20 mouse cellular contexts compared by ENCODE assay signal in genomic region chr4:93584328-93584727, GRCm38 (mm10).
DNase-seq lines count a peak whose midpoint lies in the region; ATAC-seq and TF ChIP-seq lines count a peak whose summit lies in the region.
"Had no signal": no experiment of that assay in that cellular context is flagged by ENCODE, and none has a peak within 500 bp of the region (broad histone marks: within the 10 kb centered on the region; RNA-seq: fewer than 3 reads in every experiment).

No protein-coding gene starts in this region.

- H3K36me3 ChIP-seq in hindbrain, embryonic 11.5 days (ENCODE audit: control insufficient read depth, insufficient read depth, low read length) = no peaks in the 10 kb centered on the region
- no peaks in the 10 kb centered on the region for H3K36me3 ChIP-seq in hindbrain, embryonic 10.5 days
- no peaks in the 10 kb centered on the region for H3K36me3 ChIP-seq in G1E (replicated peaks)
- H3K36me3 ChIP-seq in liver, embryonic 15.5 days (replicated peaks) = no peaks in the 10 kb centered on the region
- no peaks in the 10 kb centered on the region for H3K36me3 ChIP-seq in kidney, embryonic 15.5 days
- H3K36me3 ChIP-seq: embryonic facial prominence, embryonic 15.5 days; forebrain, embryonic 10.5 days had no signal

- H3K9ac ChIP-seq in hindbrain, embryonic 11.5 days (ENCODE audit: low read depth, low read length) = no peak overlapping the region
- H3K9ac ChIP-seq in liver, embryonic 15.5 days = peak overlapping the region; percentile 21; the same call in 1 of the 2 replicates
- no peak overlapping the region for H3K9ac ChIP-seq in kidney, embryonic 15.5 days
- H3K9ac ChIP-seq: embryonic facial prominence, embryonic 15.5 days; hindbrain, embryonic 14.5 days had no signal

- no peak overlapping the region for H3K27ac ChIP-seq in hindbrain, embryonic 11.5 days (ENCODE audit: low read depth, low read length)
- no peak overlapping the region for H3K27ac ChIP-seq in hindbrain, embryonic 10.5 days
- H3K27ac ChIP-seq in liver, embryonic 15.5 days (replicated peaks) = peak overlapping the region; percentile 94
- no peak overlapping the region for H3K27ac ChIP-seq in kidney, embryonic 15.5 days
- H3K27ac ChIP-seq: embryonic facial prominence, embryonic 15.5 days; forebrain, embryonic 10.5 days; gastrocnemius, adult 2 months; hindbrain, embryonic 14.5 days had no signal

- H3K9me3 ChIP-seq in hindbrain, embryonic 11.5 days (ENCODE audit: control insufficient read depth, low read length) = no peaks in the 10 kb centered on the region
- no peaks in the 10 kb centered on the region for H3K9me3 ChIP-seq in hindbrain, embryonic 10.5 days
- H3K9me3 ChIP-seq in G1E (replicated peaks) = no peaks in the 10 kb centered on the region
- H3K9me3 ChIP-seq in liver, embryonic 15.5 days (replicated peaks) = no peaks in the 10 kb centered on the region
- 0 out of 2 replicates have a peak, but pooled peaks cover 3% of the 10 kb centered on the region for H3K9me3 ChIP-seq in kidney, embryonic 15.5 days (replicated peaks)
- H3K9me3 ChIP-seq: embryonic facial prominence, embryonic 15.5 days had no signal

- H3K4me2 ChIP-seq in hindbrain, embryonic 11.5 days (replicated peaks; ENCODE audit: low read depth, low read length) = no peak overlapping the region
- peak overlapping the region; percentile 64 for H3K4me2 ChIP-seq in liver, embryonic 15.5 days
- H3K4me2 ChIP-seq in kidney, embryonic 15.5 days = no peak overlapping the region
- H3K4me2 ChIP-seq: embryonic facial prominence, embryonic 15.5 days; hindbrain, embryonic 14.5 days had no signal

- H3K4me1 ChIP-seq in hindbrain, embryonic 11.5 days (replicated peaks; ENCODE audit: control insufficient read depth, insufficient read depth, low read length) = no peaks in the 10 kb centered on the region
- no peaks in the 10 kb centered on the region for H3K4me1 ChIP-seq in hindbrain, embryonic 10.5 days (replicated peaks)
- peaks cover 28% of the 10 kb centered on the region for H3K4me1 ChIP-seq in G1E (ENCODE audit: insufficient read depth, low read depth, low read length)
- peaks cover 38% of the 10 kb centered on the region for H3K4me1 ChIP-seq in liver, embryonic 15.5 days (replicated peaks)
- H3K4me1 ChIP-seq in kidney, embryonic 15.5 days = no peaks in the 10 kb centered on the region
- H3K4me1 ChIP-seq: embryonic facial prominence, embryonic 15.5 days; forebrain, embryonic 10.5 days had no signal

- DNase-seq in hindbrain, embryonic 11.5 days (ENCODE audit: low spot score) = no peak
- no peak for DNase-seq in hindbrain, embryonic 10.5 days (ENCODE audit: low spot score)
- peak; percentile 1 for DNase-seq in G1E (ENCODE audit: low spot score)
- DNase-seq in cerebellum, postnatal 25 days = no peak
- no peak for DNase-seq in layer of hippocampus, adult 11-12 months (ENCODE audit: low spot score)
- DNase-seq: adrenal gland, postnatal 10 days; cerebellum, adult 11 months; cerebellum, adult 9-10 months; embryo, embryonic 11 days; gastrocnemius, adult 2 months; gastrocnemius, postnatal 25 days; heart, postnatal 10 days; heart, postnatal 4 days had no signal

- 0 out of 2 replicates have a peak, but pooled peaks have one; percentile 19 for ATAC-seq in hindbrain, embryonic 11.5 days (ENCODE audit: low FRiP score)
- no peak for ATAC-seq in G1E (ENCODE audit: extremely low read depth, insufficient number of reproducible peaks, low FRiP score, poor library complexity, severe bottlenecking)
- ATAC-seq in common myeloid progenitor, adult 5-6 weeks (replicated peaks; ENCODE audit: low read depth, poor library complexity, severe bottlenecking) = 0 out of 2 replicates have a peak, but pooled peaks have one; percentile 39
- 0 out of 2 replicates have a peak, but pooled peaks have one; percentile 22 for ATAC-seq in liver, embryonic 15.5 days (ENCODE audit: insufficient read depth)
- no peak; the same call in 1 of the 2 replicates for ATAC-seq in kidney, embryonic 15.5 days (replicated peaks; ENCODE audit: low FRiP score)
- ATAC-seq: forebrain, embryonic 14.5 days had no signal

- WGBS in hindbrain, embryonic 11.5 days = 86% methylated on average over 1 of the region's 1 CpGs
- WGBS in hindbrain, embryonic 10.5 days = 77% methylated on average over 1 of the region's 1 CpGs
- 39% methylated on average over 1 of the region's 1 CpGs for WGBS in liver, embryonic 15.5 days (ENCODE audit: insufficient replicate concordance)
- WGBS in kidney, embryonic 15.5 days = 89% methylated on average over 1 of the region's 1 CpGs

- no peak overlapping the region for H3K4me3 ChIP-seq in hindbrain, embryonic 11.5 days (ENCODE audit: low read depth, low read length)
- H3K4me3 ChIP-seq in hindbrain, embryonic 10.5 days = no peak overlapping the region
- no peak overlapping the region; the same call in 1 of the 2 replicates for H3K4me3 ChIP-seq in G1E (ENCODE audit: low read depth, low read length)
- H3K4me3 ChIP-seq in liver, embryonic 15.5 days (replicated peaks) = no peak overlapping the region
- H3K4me3 ChIP-seq in kidney, embryonic 15.5 days (replicated peaks) = no peak overlapping the region
- H3K4me3 ChIP-seq: embryonic facial prominence, embryonic 15.5 days; forebrain, embryonic 10.5 days; gastrocnemius, adult 2 months had no signal

- no peak for TF ChIP-seq CTCF in G1E (IDR thresholded peaks at IDR 0.05; ENCODE audit: low read depth, low read length)

- H3K27me3 ChIP-seq in hindbrain, embryonic 11.5 days (ENCODE audit: control insufficient read depth, insufficient read depth, low read length) = no peaks in the 10 kb centered on the region
- H3K27me3 ChIP-seq in hindbrain, embryonic 10.5 days (ENCODE audit: insufficient read depth, poor library complexity, severe bottlenecking) = no peaks in the 10 kb centered on the region
- no peaks in the 10 kb centered on the region for H3K27me3 ChIP-seq in G1E (ENCODE audit: insufficient read depth, low read length)
- no peaks in the 10 kb centered on the region for H3K27me3 ChIP-seq in liver, embryonic 15.5 days
- H3K27me3 ChIP-seq in kidney, embryonic 15.5 days = no peaks in the 10 kb centered on the region
- H3K27me3 ChIP-seq: embryonic facial prominence, embryonic 15.5 days had no signal

Comparison
In these comparisons a context has a peak if more than half of its experiments do, and no peak if none do; other contexts are left out.
1. ATAC-seq: peak in hindbrain, embryonic 11.5 days (single experiment), common myeloid progenitor, adult 5-6 weeks (single experiment) and liver, embryonic 15.5 days (single experiment); none in G1E (single experiment) and kidney, embryonic 15.5 days (single experiment).